Mouse (Mus musculus) erythroblast, adult 5-6 weeks (primary cell): ENCODE data around the gene Slco2b1. TPM values are rescaled to one million over a fixed set of nuclear protein-coding genes. Genes with fewer than 3 reads are reported as not detected.
"Not testable (repeated sequence)": the region's sequence is repeated elsewhere in the genome, so short reads cannot be mapped to it uniquely, and the experiment has no call there.

Source experiments
- ATAC-seq: replicated peaks from 2 replicates; pipeline ENCODE4 v1.8.0; 2016; ENCODE audit warnings: moderate number of reproducible peaks, mild to moderate bottlenecking, moderate TSS enrichment, inconsistent platforms; ENCODE audit not compliant: poor library complexity, low FRiP score, severe bottlenecking
- total RNA-seq, 2 experiments: library from RNA; stranded (forward) in 1 of 2; stranded (reverse) in 1 of 2; fragments of 150-400 nt in 1 of 2; fragments of 200-764, 138-1000 nt in 1 of 2; gene quantifications; 2 replicates each; pipeline versions ENCODE4 v1.2.3 to v1.2.4; 2015 to 2017; ENCODE audit warnings: low replicate concordance in 2 of 2

The Slco2b1 gene
- total RNA-seq, 2 experiments from 2014 or later = 2.3 to 4.6 TPM

DNA sequence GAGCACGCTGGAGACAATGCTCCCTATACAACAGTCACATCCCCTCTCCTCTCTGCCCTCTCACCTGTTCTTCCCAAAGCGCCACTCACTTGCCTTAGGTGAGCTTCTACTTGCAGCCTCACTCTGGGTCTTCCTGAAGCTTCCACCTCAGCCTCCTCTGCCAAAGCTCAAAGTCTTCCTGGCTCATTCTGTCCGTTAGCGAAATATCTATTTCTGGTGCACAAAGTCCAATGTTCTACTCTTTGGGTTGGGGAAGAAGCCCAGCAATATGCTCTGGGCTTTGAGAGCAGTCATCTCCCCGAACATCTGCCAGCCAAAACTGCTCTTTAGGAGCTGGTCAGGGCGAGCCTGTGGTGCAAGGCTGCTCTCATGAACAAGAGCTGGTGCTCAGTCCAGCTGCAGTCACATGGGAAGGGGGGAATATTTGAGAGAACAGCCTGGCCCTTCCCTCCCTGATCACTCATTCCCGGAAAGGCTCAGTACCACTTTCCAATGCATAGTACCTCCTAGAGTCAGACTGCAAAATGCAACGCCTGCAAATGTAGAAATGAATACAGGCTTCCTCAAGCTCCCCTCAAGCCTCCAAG lies 15.6 kb downstream of the Slco2b1 start:
- ATAC-seq = no peak

DNA sequence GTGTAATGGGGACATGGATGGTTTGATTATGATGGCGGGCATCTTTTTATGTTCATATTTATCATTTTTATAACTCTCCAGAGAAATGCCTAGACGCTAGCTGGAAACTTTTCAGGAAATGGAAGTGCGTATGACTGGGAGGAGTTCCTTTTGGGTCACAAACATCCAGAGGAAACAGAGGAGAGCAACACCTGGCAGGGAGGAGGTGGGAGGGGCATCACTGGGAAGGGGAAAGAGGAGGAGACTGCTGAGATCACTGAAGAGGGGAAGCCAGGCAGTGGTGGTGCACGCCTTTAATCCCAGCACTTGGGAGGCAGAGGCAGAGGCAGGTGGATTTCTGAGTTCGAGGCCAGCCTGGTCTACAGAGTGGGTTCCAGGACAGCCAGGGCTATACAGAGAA lies 16.7 kb downstream of the Slco2b1 start:
- ATAC-seq = not testable (repeated sequence)

DNA sequence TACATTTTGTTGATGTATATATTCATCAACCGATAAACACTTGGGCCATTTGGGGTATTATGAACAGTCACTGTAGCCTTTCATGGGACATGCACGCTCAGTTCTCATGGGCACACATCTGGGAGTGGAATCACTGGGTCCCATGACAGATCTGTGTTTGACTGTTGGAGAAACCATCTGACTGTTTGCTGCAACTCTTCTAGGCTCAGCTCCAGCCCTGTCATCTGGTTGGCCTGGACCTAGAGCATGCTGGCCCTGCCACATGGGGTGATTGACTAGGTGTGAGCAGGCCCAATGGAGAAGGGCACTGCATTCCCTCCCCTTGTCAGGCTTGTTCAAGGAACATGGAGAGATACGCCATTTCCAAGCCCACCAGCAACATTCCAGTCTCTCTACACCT lies 17.2 kb downstream of the Slco2b1 start:
- no peak for ATAC-seq

DNA sequence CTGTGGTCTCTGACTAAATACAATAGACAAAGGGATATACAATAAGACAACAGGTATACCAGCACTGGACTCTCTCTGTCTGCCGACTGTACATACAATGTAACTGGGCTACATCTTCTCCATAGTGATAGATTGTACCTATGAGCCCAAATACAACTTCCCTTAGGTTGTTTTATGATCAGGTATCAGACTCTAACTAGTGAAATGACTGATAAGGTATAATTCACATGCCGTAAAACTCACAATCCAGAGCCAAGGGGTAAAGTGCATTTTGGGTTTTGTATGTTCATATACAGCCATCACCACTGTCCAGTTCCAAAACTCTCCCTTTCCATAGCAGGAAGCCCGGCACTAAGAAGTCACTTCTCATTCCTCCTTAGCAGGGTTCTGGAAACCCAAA lies 17.8 kb downstream of the Slco2b1 start:
- ATAC-seq = no peak

DNA sequence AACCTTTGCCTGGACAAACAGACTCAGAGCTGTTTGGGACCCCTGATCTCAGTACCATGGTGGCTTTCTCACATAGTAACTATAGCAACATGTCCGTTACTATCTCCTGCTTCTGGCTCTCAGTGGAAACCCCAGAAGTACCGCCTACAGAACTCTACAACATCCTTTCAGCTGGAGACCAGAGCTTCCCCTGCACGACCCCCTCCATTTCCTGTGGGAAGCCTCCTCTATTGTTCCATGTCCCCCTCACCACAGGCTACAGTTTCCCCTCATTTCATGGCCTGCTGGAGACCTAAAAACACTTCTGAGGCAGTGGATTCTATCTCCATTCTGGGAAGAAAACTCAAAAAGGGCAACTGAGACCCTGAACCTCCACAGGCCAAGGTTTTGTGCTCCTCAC lies 18.7 kb downstream of the Slco2b1 start:
- no peak for ATAC-seq

DNA sequence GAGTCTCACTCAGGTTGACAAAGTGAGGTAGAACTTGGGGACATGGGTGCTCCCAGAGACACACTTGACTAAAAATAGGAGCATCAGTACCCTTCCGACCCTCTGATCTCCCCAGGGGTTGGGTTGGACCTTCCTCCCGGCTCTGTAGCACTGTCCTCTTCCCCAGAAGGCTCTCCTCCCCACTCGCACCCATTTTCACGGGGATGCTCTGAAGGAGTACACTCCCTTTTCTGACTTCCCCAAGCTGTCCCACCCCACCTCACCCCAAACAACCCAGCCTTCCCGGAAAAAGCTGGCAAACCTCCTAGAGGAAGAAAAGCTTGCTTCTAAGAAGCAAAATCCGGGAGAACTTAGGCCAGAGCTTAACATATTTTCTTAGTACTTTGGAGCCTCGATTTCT lies 20.3 kb downstream of the Slco2b1 start:
- ATAC-seq = no peak

DNA sequence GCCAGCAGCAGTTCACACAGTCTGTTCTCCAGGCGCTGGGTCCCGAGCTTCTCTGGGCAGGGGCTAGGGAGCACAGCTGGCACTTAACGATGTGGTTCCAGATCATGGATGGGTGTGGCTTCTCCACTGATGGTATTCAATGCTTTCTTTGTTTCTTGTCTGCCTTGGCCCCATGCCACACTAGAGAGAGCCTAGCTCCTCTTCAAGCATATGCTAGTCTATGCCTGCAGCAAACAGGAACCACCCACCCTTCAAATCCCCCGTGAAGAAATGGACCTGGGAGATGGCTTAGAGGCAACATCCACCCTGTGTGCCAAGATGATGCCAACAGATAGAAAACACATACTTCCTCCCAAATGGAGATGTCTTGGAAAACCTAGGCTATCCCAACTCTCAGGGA lies 27.1 kb downstream of the Slco2b1 start:
- no peak for ATAC-seq

DNA sequence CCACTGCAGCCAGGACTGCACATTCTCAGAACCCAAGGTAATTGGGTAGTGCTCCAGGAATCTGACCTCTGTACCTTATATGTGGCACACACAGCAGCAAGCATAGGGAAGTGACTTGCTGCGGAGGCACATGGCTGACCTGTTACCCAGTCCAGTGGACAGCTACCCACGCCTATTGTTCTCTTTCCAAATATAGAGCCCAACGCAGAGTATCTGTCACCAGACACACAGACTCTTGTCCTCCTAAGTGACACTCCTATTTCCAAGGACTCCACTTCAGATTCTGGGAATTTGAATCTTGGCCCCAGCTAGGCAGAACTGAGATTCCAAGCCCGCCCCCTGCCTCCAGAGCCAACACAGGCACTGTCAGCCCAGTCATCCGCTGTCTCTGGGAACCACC lies 30.4 kb downstream of the Slco2b1 start:
- ATAC-seq = no peak

DNA sequence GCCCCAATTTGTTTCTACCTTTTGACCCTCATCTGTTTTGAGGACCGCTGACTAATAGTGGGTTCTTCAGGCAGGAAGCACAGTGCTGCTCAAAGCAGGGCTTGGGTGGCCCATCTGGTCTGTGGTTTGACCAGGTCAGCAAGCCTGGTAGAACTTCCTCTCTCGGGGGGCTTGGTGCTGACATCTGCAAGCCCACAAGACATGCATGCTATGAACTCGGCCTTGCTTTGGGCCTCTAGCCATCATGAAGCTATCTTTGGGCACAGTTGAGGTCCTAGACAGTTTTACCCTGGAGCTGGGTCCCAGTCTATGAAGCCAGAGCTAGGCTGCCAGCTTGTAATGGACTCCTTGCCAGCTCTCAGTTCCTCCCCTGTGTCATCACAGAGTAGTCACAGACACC lies 36.2 kb downstream of the Slco2b1 start:
- ATAC-seq = no peak

DNA sequence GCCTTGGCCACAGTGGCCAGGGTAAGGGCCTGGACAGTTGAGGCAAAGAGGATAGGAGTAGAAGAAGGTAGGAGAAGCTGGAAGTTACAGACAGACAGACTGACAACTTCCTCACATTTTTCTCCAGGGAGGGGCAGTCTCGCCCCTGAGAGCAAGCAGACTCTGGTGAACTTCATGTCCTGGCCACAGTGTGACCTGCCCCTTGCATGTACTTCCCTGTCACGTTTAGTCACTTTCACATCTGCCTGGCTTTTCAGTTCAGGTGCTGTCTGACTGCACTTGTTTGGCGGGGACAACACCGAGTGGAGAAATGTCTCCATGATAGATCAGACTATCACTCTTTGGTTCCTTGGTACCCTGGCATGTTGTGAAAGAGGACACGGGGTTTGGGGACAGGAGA lies 36.9 kb downstream of the Slco2b1 start:
- no peak for ATAC-seq

DNA sequence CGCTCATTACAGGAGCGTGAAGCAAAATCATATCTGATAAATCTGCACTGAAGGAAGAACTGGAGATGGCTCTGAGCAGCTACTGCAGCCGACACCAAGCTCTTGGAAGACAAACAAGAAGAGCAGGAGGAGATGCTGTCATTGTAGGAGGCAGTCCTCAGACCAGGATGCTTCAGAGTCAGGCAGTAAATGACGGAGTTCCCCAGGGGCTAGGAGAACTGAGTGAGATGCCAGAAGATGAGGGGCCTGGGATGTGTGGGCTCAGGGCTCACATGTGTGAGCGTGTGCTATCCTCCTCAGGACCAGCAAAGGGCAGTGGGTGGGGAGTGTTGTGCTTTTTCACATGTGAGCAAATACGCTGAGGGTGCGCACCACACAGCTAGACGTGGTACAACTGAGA lies 38.0 kb downstream of the Slco2b1 start:
- ATAC-seq = no peak

DNA sequence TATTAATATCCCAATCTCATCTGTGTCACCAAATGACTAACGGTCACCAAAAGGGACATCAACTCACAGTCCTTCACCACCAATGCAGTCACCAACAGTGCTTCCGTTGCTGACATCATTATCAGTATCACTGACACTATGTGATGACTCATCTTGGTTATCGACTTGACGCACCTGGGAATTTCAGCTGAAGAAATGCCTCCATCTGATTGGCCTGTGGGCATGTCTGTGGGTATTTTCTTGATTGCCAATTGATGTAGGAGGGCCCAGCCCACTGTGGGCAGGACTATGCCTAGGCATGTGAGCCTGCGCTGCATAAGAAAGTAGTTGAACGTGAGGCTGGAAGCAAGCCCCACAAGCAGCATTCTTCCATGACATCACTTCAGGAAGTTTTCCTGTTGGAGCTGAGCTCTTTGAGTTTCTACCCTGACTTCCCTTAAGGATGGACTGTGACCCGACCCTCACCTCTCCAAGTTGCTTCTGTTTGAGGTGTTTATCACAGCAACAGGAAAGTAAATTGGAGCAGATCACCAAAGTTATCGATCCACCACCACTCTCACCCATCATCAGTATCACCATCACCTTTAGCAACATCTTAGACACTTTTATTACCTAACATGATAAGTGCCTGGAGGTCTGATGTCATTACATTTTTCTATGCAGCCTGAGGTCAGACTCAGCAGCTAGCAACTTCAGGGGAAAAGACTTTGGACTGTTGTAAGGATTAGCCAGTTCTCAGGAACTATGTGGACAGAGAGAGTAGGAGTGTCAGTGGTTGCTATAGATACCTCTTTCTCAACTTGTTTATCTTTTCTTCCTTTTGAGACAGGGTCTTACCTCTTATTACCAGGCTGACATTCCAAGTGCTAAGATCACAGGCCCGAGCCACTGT lies 39.4 kb downstream of the Slco2b1 start:
- no peak for ATAC-seq

DNA sequence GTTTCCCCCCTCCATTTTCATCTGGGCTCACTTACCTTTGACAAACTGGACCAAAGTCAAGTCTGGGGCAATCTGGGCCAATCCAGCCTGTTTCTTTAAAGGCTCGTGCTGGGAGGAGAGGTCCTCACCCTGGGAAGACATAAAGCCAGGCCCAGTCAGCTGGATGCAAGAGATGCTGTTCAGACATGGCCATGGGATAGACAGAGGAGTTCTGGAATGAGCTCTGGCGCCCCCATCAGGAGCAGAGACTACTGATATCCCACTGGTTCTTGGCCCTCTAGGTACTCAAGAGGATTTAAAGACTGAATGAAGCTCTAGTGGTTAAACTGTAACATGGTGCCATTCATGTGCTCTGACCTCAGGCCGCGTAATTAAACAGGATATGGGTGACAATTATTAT lies 40.2 kb downstream of the Slco2b1 start:
- ATAC-seq = no peak

DNA sequence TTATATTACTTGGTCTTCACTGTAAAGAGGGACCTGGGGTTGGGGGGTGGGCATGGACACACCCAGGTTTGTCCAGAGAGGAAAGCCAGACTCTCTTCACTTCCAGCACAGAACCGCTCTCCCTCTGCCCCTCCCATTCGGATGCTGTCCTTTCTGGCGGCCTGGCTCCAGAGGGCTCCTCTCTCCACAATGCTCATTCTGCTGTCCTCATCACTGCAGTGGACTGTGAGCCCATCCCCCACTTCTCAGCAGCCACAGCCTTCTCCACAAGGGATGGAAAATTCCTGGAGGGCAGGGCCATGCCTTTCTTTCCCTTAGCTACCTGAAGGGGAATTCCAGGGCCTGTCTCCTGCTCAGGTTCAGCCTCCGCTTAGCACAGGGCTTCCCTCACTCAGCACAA lies 42.3 kb downstream of the Slco2b1 start:
- no peak for ATAC-seq

DNA sequence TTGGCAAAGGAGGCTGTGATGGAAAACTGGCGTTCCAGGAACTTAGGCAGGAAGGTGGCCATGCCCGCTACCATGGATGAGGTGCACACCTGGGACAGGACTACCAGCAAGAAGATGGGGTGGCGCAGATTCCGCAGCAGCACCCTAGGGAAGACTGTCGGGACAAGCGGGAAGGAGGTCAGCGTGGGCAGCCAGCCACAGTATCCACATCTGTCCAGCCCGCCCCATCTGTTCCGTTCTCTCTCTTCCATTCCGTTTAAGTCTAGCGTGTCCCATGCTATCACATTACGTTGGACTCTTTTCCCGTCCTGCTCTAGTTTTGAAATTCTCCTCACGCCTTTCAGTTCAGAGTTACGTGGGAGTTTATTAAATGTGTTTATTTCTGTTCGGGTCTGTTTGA lies 44.0 kb downstream of the Slco2b1 start:
- ATAC-seq = no peak

DNA sequence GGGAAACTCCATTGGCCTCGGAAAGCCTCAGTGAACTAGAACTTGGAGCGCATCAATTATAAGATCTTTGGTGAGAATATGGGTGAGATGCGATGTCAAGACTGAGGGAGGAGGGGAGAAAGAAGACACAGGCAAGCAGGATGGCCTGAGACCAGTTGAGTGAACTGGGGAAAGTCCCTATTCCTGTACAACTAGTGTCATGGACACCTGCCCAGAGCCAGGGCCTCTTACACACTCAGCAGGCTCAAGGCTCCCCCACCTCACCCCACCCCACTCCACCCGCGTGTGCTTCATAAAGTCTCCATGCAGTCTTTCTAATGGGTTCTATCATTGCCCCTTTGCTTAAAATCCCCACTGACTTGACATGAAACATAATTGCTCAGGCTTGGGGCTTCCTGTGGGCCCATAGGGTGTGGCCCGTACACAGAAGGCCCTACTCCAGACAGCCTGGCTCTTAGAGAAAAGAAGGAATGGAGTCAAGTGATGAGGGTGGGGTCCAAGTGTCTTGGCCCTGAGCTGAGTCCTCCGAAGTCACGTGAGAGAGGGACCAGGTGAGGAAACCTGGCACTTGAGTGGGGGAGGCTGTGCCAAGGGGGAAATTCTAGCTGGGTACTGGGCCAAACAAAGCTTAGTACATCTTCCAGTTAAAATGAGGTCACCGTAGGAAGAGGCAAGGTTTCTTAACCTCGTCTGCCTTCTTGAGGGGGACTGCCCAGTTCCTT lies 45.2 kb downstream of the Slco2b1 start:
- no peak for ATAC-seq

DNA sequence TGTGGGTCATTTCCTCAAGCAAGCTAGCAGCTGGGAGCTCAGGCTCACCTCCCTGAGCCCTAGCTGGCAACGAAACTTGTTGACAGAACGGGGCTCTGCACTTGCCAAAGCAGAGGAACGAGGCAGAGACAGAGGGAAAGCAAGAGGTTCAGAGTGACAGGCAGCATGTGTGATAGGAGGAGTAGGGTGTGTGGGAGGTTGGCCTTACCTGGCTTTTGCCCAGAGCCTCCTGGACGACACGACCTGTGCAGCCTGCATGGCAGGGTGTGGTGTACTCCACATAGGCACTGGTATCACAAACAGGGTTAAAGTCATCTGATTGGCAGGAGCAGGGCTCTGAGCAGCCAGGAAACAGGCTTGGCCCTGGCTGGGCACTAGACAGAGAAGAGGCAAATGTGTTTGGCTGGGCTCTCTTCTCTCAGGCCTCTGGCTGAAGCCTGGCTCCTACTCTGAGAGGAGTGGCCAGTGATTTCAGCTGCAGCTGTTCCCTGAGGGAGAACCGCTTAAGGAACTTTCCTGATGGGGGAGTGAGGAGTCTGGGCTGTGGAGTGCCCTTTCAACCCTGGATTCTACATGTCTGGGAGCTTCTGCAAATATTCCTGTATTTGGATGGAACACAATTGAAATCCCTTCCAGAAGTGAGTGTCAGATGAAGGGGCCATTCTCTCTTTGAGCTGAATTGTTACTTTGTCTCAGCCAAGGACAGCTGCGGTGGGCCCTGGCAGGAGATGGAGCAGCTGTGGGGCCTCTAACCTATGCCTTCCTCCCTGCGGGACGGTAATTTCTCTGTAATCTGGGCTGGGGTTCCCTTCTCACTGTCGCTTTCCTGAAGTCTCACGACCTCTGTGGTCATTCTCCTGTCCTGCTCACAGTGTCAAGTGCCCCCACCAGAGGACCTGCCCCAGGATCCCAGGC lies 46.3 kb downstream of the Slco2b1 start:
- ATAC-seq = no peak

DNA sequence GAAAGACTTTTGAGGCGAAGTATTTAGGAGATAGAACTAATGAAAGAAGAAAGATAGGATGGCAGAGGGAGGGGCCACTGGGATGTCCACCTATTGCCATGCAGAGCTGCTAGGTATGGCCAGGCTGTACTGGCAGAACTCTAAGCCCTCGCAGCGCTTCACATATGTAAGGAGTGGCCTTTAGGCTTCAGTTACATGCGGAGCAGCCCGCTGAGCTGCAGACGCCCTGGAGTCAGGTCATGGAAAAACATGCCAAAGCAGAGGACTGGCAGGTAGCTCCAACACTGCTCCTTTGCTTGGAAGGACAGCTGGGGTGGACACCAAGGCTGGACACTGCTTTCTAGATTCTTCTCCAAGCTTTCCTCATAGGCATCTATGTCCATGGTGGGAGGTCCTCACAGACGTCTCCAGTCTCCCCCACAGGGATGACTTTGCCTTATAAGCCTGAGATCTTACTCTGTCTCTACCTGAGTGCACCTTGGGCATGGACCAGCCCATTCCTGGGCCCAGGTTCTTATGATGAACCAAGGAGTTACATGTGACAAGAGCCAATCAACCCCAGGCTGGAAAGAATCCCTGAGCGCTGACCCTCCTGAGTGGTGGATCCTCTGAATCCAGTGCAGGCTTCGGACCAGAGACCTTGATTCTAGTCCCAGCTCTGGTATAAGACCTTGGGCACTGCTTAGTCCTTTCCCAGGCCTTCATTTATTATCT lies 47.5 kb downstream of the Slco2b1 start:
- ATAC-seq = no peak

DNA sequence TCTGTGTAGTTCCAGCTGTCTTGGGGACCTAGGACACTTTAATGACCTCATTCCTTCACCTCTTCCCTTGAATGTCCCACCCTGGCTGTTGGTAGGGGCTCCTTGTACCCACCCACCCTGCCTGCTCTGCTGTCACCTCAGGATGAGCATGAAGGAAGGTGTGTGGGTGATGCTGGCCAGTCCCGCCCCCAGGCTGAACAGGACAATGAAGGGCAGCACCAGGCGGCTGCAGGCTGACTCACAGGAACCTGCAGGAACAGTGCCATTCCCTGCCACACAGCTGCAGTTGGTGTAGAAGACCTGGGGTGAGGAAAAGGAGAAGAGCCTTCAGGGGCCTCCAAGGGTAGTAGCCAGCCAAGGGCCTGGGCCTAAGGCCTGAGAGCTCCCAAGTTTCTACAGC lies 48.8 kb downstream of the Slco2b1 start:
- no peak for ATAC-seq
